In the genomic region with DNA sequence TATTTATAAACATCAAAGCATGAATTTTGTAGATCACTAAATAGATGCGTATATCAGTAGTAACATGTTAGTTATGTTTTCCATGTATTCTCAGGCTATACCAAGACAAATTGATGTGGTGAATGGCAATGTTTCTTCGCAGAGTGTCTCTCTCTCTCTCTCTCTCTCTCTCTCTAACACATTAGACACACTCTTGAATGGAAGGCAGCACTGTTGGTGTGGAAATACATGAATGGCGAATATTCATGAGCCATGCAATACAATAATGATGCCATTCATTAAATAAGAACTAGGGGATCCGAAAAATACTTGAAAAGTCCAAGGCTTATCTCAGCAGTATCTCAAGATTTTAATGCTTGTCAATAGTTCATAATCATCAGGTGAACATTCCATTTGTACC, we compare ENCODE assay signal across 20 mouse cellular contexts.
DNase-seq lines count a peak whose midpoint lies in the region; ATAC-seq lines count a peak whose summit lies in the region.
"Had no signal": no experiment of that assay in that cellular context is flagged by ENCODE, and none has a peak within 500 bp of the region (broad histone marks: within the 10 kb centered on the region; RNA-seq: fewer than 3 reads in every experiment).

No protein-coding gene starts in this region.

- no peak overlapping the region for H3K27ac ChIP-seq in forebrain, embryonic 16.5 days (ENCODE audit: low read length)
- H3K27ac ChIP-seq in forebrain, embryonic 10.5 days = no peak overlapping the region
- no peak overlapping the region for H3K27ac ChIP-seq in midbrain, embryonic 11.5 days (ENCODE audit: low read depth, low read length)
- no peak overlapping the region for H3K27ac ChIP-seq in midbrain, embryonic 13.5 days
- H3K27ac ChIP-seq in neural tube, embryonic 11.5 days (ENCODE audit: low read depth, low read length) = no peak overlapping the region
- H3K27ac ChIP-seq: embryonic facial prominence, embryonic 13.5 days; embryonic facial prominence, embryonic 15.5 days; forebrain, embryonic 15.5 days had no signal

- no peaks in the 10 kb centered on the region for H3K9me3 ChIP-seq in forebrain, embryonic 16.5 days (ENCODE audit: control insufficient read depth, low read length)
- no peaks in the 10 kb centered on the region for H3K9me3 ChIP-seq in forebrain, embryonic 10.5 days
- no peaks in the 10 kb centered on the region for H3K9me3 ChIP-seq in midbrain, embryonic 11.5 days (ENCODE audit: control insufficient read depth, low read length)
- H3K9me3 ChIP-seq in midbrain, embryonic 13.5 days = no peaks in the 10 kb centered on the region
- no peaks in the 10 kb centered on the region for H3K9me3 ChIP-seq in neural tube, embryonic 11.5 days (ENCODE audit: control insufficient read depth, low read length)
- H3K9me3 ChIP-seq: embryonic facial prominence, embryonic 13.5 days; embryonic facial prominence, embryonic 15.5 days; forebrain, embryonic 15.5 days had no signal

- H3K4me1 ChIP-seq in forebrain, embryonic 16.5 days (replicated peaks; ENCODE audit: control insufficient read depth, insufficient read depth, low read length) = peaks cover 13% of the 10 kb centered on the region
- peaks cover 12% of the 10 kb centered on the region; the same call in 1 of the 2 replicates for H3K4me1 ChIP-seq in forebrain, embryonic 10.5 days
- no peaks in the 10 kb centered on the region for H3K4me1 ChIP-seq in midbrain, embryonic 11.5 days (ENCODE audit: control insufficient read depth, insufficient read depth, low read length)
- H3K4me1 ChIP-seq in midbrain, embryonic 13.5 days (replicated peaks) = peaks cover 8% of the 10 kb centered on the region; the same call in 1 of the 2 replicates
- H3K4me1 ChIP-seq in neural tube, embryonic 11.5 days (ENCODE audit: control insufficient read depth, insufficient read depth, low read length) = no peaks in the 10 kb centered on the region
- H3K4me1 ChIP-seq: embryonic facial prominence, embryonic 13.5 days; embryonic facial prominence, embryonic 15.5 days had no signal

- no peak overlapping the region for H3K4me2 ChIP-seq in forebrain, embryonic 16.5 days (ENCODE audit: low read length)
- no peak overlapping the region for H3K4me2 ChIP-seq in midbrain, embryonic 11.5 days
- no peak overlapping the region for H3K4me2 ChIP-seq in midbrain, embryonic 13.5 days (replicated peaks)
- H3K4me2 ChIP-seq in neural tube, embryonic 11.5 days (ENCODE audit: low read depth) = no peak overlapping the region
- H3K4me2 ChIP-seq: embryonic facial prominence, embryonic 13.5 days; embryonic facial prominence, embryonic 15.5 days; forebrain, embryonic 15.5 days had no signal

- ATAC-seq in forebrain, embryonic 16.5 days = 0 out of 2 replicates have a peak, but pooled peaks have one; percentile 22
- ATAC-seq in midbrain, embryonic 11.5 days (ENCODE audit: low FRiP score) = peak; percentile 55; the same call in 1 of the 2 replicates
- no peak for ATAC-seq in midbrain, embryonic 13.5 days
- peak; percentile 60 for ATAC-seq in neural tube, embryonic 11.5 days (ENCODE audit: insufficient read depth, low FRiP score, low TSS enrichment)
- ATAC-seq: forebrain, embryonic 15.5 days had no signal

- 57% methylated on average over 4 of the region's 4 CpGs for WGBS in forebrain, embryonic 16.5 days
- whole genome bisulfite sequencing in forebrain, embryonic 10.5 days = 76% methylated on average over 4 of the region's 4 CpGs
- 83% methylated on average over 4 of the region's 4 CpGs for WGBS in midbrain, embryonic 11.5 days
- WGBS in midbrain, embryonic 13.5 days = 67% methylated on average over 4 of the region's 4 CpGs
- WGBS in neural tube, embryonic 11.5 days = 80% methylated on average over 4 of the region's 4 CpGs

- no peak for DNase-seq in forebrain, embryonic 10.5 days (ENCODE audit: extremely low spot score, low spot score)
- no peak for DNase-seq in midbrain, embryonic 11.5 days (ENCODE audit: low spot score, missing footprints)
- no peak for DNase-seq in neural tube, embryonic 11.5 days (ENCODE audit: low spot score)
- no peak for DNase-seq in neural tube, embryonic 10.5 days (ENCODE audit: extremely low spot score, low spot score)
- DNase-seq: adrenal gland, adult 2 months; adrenal gland, postnatal 10 days; adrenal gland, postnatal 25 days; cerebellum, adult 11 months; cerebellum, adult 18-20 months; cerebellum, adult 8-10 months; cerebellum, adult 9-11 months; cerebellum, postnatal 14 days; cerebellum, postnatal 36 days; embryo, embryonic 11 days had no signal

- no peak overlapping the region for H3K9ac ChIP-seq in forebrain, embryonic 16.5 days (replicated peaks; ENCODE audit: low read depth, low read length)
- H3K9ac ChIP-seq in midbrain, embryonic 11.5 days (ENCODE audit: low read length) = no peak overlapping the region
- no peak overlapping the region for H3K9ac ChIP-seq in midbrain, embryonic 13.5 days (replicated peaks)
- no peak overlapping the region for H3K9ac ChIP-seq in neural tube, embryonic 11.5 days (ENCODE audit: low read length)
- H3K9ac ChIP-seq: embryonic facial prominence, embryonic 13.5 days; embryonic facial prominence, embryonic 15.5 days; forebrain, embryonic 15.5 days had no signal

- H3K4me3 ChIP-seq in forebrain, embryonic 16.5 days (replicated peaks; ENCODE audit: low read length) = no peak overlapping the region
- no peak overlapping the region for H3K4me3 ChIP-seq in forebrain, embryonic 10.5 days
- H3K4me3 ChIP-seq in midbrain, embryonic 11.5 days (ENCODE audit: low read depth, low read length) = no peak overlapping the region
- H3K4me3 ChIP-seq in midbrain, embryonic 13.5 days (replicated peaks) = no peak overlapping the region
- no peak overlapping the region for H3K4me3 ChIP-seq in neural tube, embryonic 11.5 days (ENCODE audit: low read depth, low read length)
- H3K4me3 ChIP-seq: embryonic facial prominence, embryonic 13.5 days; embryonic facial prominence, embryonic 15.5 days; erythroblast, embryonic 14.5 days; forebrain, embryonic 15.5 days had no signal

- H3K36me3 ChIP-seq in forebrain, embryonic 16.5 days (ENCODE audit: control insufficient read depth, insufficient read depth) = no peaks in the 10 kb centered on the region
- H3K36me3 ChIP-seq in forebrain, embryonic 10.5 days (replicated peaks) = no peaks in the 10 kb centered on the region
- no peaks in the 10 kb centered on the region for H3K36me3 ChIP-seq in midbrain, embryonic 11.5 days (ENCODE audit: control insufficient read depth, insufficient read depth, low read length)
- H3K36me3 ChIP-seq in midbrain, embryonic 13.5 days = no peaks in the 10 kb centered on the region
- H3K36me3 ChIP-seq in neural tube, embryonic 11.5 days (ENCODE audit: control insufficient read depth, insufficient read depth, low read length) = no peaks in the 10 kb centered on the region
- H3K36me3 ChIP-seq: embryonic facial prominence, embryonic 13.5 days; embryonic facial prominence, embryonic 15.5 days; forebrain, embryonic 15.5 days had no signal

- H3K27me3 ChIP-seq in forebrain, embryonic 16.5 days (replicated peaks; ENCODE audit: control insufficient read depth, insufficient read depth, low read length) = no peaks in the 10 kb centered on the region
- no peaks in the 10 kb centered on the region for H3K27me3 ChIP-seq in forebrain, embryonic 10.5 days (ENCODE audit: poor library complexity, severe bottlenecking)
- H3K27me3 ChIP-seq in midbrain, embryonic 11.5 days (ENCODE audit: control insufficient read depth, insufficient read depth, low read length) = no peaks in the 10 kb centered on the region
- H3K27me3 ChIP-seq in midbrain, embryonic 13.5 days = no peaks in the 10 kb centered on the region
- no peaks in the 10 kb centered on the region for H3K27me3 ChIP-seq in neural tube, embryonic 11.5 days (ENCODE audit: control insufficient read depth, insufficient read depth, low read length)
- H3K27me3 ChIP-seq: embryonic facial prominence, embryonic 13.5 days; embryonic facial prominence, embryonic 15.5 days; forebrain, embryonic 15.5 days had no signal
